Mouse (Mus musculus) cerebellum, adult 18-20 months (tissue): Measurements from ENCODE around the gene Jagn1.
A peak's percentile ranks its signal among the peaks of the same experiment; 100 is the strongest.

Experiments
- DNase-seq, 2 experiments: peaks; one replicate each; pipeline ENCODE4 v3.0.0; 2021

Gene Jagn1

GRCm38 (mm10) chr6:113478906-113479305 lies 36.5 kb downstream of the Jagn1 start:
- DNase-seq = no peak

- peak in 1 of 2 experiments; percentile 36 for DNase-seq
These were observed 38.4 kb downstream of the Jagn1 start for GRCm38 (mm10) chr6:113480555-113481373.

GRCm38 (mm10) chr6:113482477-113483099 lies 40.2 kb downstream of the Jagn1 start:
- DNase-seq = peak; percentile 70 to 80

- DNase-seq = peak; percentile 96 to 98
These were observed 40.8 kb downstream of the Jagn1 start, which contains the start of gene Creld1 for GRCm38 (mm10) chr6:113483100-113483615. Gene Creld1, plus strand, starts transcription at chr6:113483297.

GRCm38 (mm10) chr6:113483729-113484128 lies 41.4 kb downstream of the Jagn1 start:
- peak; percentile 52 to 60 for DNase-seq

GRCm38 (mm10) chr6:113487125-113487576 lies 44.8 kb downstream of the Jagn1 start:
- DNase-seq = peak in 1 of 2 experiments; percentile 27

GRCm38 (mm10) chr6:113489410-113489809 lies 47.0 kb downstream of the Jagn1 start:
- peak in 1 of 2 experiments; percentile 64 for DNase-seq

GRCm38 (mm10) chr6:113492101-113492864 lies 49.9 kb downstream of the Jagn1 start:
- DNase-seq = no peak

GRCm38 (mm10) chr6:113494258-113494788 lies 52.0 kb downstream of the Jagn1 start:
- DNase-seq = peak; percentile 44 to 69

- DNase-seq = no peak
These were observed 52.8 kb downstream of the Jagn1 start for GRCm38 (mm10) chr6:113495071-113495675.
